Mouse (Mus musculus): Measurements from ENCODE around the gene Agfg1. TPM values are rescaled to one million over a fixed set of nuclear protein-coding genes. Genes with fewer than 3 reads are reported as not detected.

Gene Agfg1
- polyA plus RNA-seq, 1 experiment from 2014 or later = 25.2 TPM

- WGBS = 93% methylated on average over 1 of the region's 1 CpGs
- no peaks in the 10 kb centered on the region for H3K36me3 ChIP-seq (replicated peaks)
- no peaks in the 10 kb centered on the region for H3K27me3 ChIP-seq (replicated peaks)
- no peak overlapping the region for H3K4me2 ChIP-seq
- H3K4me1 ChIP-seq = no peaks in the 10 kb centered on the region
- H3K9ac ChIP-seq = no peak overlapping the region
- no peaks in the 10 kb centered on the region for H3K9me3 ChIP-seq
- ATAC-seq (replicated peaks) = no peak
- H3K4me3 ChIP-seq = no peak overlapping the region
- no peak overlapping the region for H3K27ac ChIP-seq
These were observed 8.5 kb upstream of the Agfg1 start for GRCm38 (mm10) chr1:82830771-82831170.

DNA sequence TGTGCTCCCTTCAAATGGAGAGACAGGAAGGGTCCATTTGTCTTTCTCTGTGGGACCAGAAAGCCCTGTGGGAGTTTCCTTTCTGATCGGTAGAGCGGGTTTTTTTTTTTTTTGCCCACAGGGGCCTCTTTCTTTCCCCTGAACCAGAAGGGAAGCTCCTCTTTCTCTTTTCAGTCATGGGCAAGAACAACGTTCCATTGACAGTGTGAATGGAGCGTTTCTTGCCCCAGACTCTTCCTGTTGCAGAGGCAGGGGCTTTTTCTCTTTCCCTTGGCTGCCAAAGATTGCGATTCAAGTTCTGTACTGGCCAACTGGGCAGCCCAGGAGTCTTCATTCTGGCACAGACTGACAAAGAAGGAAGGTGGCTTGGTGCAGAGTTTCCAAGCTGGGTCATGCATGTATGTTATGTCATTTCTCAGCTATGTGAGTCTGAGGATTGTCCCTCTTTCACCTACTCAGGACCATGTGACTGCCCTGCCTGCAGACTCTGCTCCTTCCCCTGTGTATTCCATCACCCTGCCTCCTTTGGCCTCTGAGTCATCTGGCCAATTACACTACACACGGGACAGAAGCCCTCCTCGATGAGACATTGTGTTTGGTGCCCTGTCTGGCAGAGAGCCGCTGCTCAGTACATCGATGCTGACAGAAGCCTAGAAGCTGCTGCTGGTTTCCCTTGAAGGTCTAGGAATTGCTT, 7.6 kb upstream of the Agfg1 start:
- 68% methylated on average over 9 of the region's 9 CpGs for WGBS
- Histone ChIP-seq H3K9ac (no peak overlapping the region), H3K4me1 (no peaks in the 10 kb centered on the region), H3K4me3 (no peak overlapping the region), H3K36me3 (replicated peaks) (no peaks in the 10 kb centered on the region), H3K9me3 (no peaks in the 10 kb centered on the region), H3K4me2 (no peak overlapping the region), H3K27ac (no peak overlapping the region), H3K27me3 (replicated peaks) (no peaks in the 10 kb centered on the region)
- no peak for ATAC-seq (replicated peaks)

GRCm38 (mm10) chr1:82832495-82833021, 6.7 kb upstream of the Agfg1 start:
- no peak overlapping the region for H3K9ac ChIP-seq
- H3K4me1 ChIP-seq = no peaks in the 10 kb centered on the region
- WGBS = 64% methylated on average over 11 of the region's 11 CpGs
- no peak overlapping the region for H3K4me3 ChIP-seq
- ATAC-seq (replicated peaks) = no peak
- H3K27ac ChIP-seq = no peak overlapping the region
- no peaks in the 10 kb centered on the region for H3K27me3 ChIP-seq (replicated peaks)
- H3K9me3 ChIP-seq = no peaks in the 10 kb centered on the region
- no peak overlapping the region for H3K4me2 ChIP-seq
- no peaks in the 10 kb centered on the region for H3K36me3 ChIP-seq (replicated peaks)

- H3K36me3 ChIP-seq (replicated peaks) = no peaks in the 10 kb centered on the region
- WGBS = 93% methylated on average over 2 of the region's 2 CpGs
- no peaks in the 10 kb centered on the region for H3K27me3 ChIP-seq (replicated peaks)
- ATAC-seq (replicated peaks) = no peak
- no peak overlapping the region for H3K27ac ChIP-seq
- no peaks in the 10 kb centered on the region for H3K9me3 ChIP-seq
- H3K4me2 ChIP-seq = no peak overlapping the region
- H3K4me3 ChIP-seq = no peak overlapping the region
- no peak overlapping the region for H3K9ac ChIP-seq
- 0 out of 2 replicates have a peak, but pooled peaks cover under 1% of the 10 kb centered on the region for H3K4me1 ChIP-seq
These were observed 5.8 kb upstream of the Agfg1 start for GRCm38 (mm10) chr1:82833501-82833900.

GRCm38 (mm10) chr1:82834572-82834971, 4.7 kb upstream of the Agfg1 start:
- no peak for ATAC-seq (replicated peaks)
- peaks cover 6% of the 10 kb centered on the region; the same call in 1 of the 2 replicates for H3K4me1 ChIP-seq
- 74% methylated on average over 8 of the region's 8 CpGs for WGBS
- H3K27me3 ChIP-seq (replicated peaks) = no peaks in the 10 kb centered on the region
- no peak overlapping the region for H3K9ac ChIP-seq
- no peak overlapping the region for H3K27ac ChIP-seq
- no peaks in the 10 kb centered on the region for H3K9me3 ChIP-seq
- no peak overlapping the region for H3K4me2 ChIP-seq
- H3K36me3 ChIP-seq (replicated peaks) = no peaks in the 10 kb centered on the region
- no peak overlapping the region for H3K4me3 ChIP-seq

- H3K9me3 ChIP-seq = no peaks in the 10 kb centered on the region
These were observed 2.7 kb upstream of the Agfg1 start for GRCm38 (mm10) chr1:82836342-82837217.

DNA sequence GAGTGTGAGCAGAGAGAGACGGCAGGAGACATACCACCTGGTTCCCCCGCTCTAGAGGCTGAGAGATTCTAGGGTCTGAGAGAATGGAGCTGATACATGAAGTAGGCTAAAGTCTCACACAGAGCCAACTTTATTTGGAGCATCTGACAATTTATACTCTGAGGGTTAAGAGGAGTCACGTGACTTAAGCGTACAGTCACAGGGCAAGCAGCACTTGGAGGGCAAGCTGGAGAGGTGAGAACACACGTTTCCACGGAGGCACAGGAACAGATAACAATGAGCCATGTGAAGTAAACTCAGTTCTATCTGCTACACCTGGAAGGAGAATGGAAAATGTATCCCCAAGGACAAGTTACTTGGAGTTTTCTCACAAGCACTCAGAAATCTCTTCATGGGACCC, 1.7 kb upstream of the Agfg1 start:
- Histone ChIP-seq H3K4me3 (no peak overlapping the region), H3K4me1 (peaks cover 26% of the 10 kb centered on the region), H3K4me2 (no peak overlapping the region), H3K27ac (no peak overlapping the region), H3K9me3 (no peaks in the 10 kb centered on the region), H3K36me3 (replicated peaks) (no peaks in the 10 kb centered on the region), H3K27me3 (replicated peaks) (no peaks in the 10 kb centered on the region), H3K9ac (no peak overlapping the region)
- WGBS = 77% methylated on average over 6 of the region's 6 CpGs
- ATAC-seq (replicated peaks) = no peak

More at GRCm38 (mm10) chr1:82836342-82837217, 2.7 kb upstream of the Agfg1 start:
- peaks cover 18% of the 10 kb centered on the region for H3K4me1 ChIP-seq
- H3K27me3 ChIP-seq (replicated peaks) = no peaks in the 10 kb centered on the region
- no peak overlapping the region for H3K4me2 ChIP-seq
- no peak overlapping the region for H3K4me3 ChIP-seq
- 84% methylated on average over 13 of the region's 13 CpGs for WGBS
- no peak for ATAC-seq (replicated peaks)
- H3K27ac ChIP-seq = no peak overlapping the region
- no peaks in the 10 kb centered on the region for H3K36me3 ChIP-seq (replicated peaks)
- H3K9ac ChIP-seq = no peak overlapping the region

GRCm38 (mm10) chr1:82838469-82839295, 601 bp upstream of the Agfg1 start:
- Histone ChIP-seq H3K9me3 (no peaks in the 10 kb centered on the region), H3K4me1 (peaks cover 32% of the 10 kb centered on the region), H3K4me2 (peak overlapping the region; percentile 58), H3K36me3 (replicated peaks) (no peaks in the 10 kb centered on the region), H3K9ac (peak overlapping the region; percentile 47), H3K27ac (peak overlapping the region; percentile 91), H3K27me3 (replicated peaks) (no peaks in the 10 kb centered on the region), H3K4me3 (peak overlapping the region; percentile 89)
- WGBS = 30% methylated on average over 18 of the region's 18 CpGs
- ATAC-seq (replicated peaks) = peak; percentile 65

- WGBS = under 1% methylated on average over 78 of the region's 86 CpGs
- peak overlapping the region; percentile 89 for H3K4me3 ChIP-seq
These were observed 535 bp downstream of the Agfg1 start for GRCm38 (mm10) chr1:82839614-82840421.

DNA sequence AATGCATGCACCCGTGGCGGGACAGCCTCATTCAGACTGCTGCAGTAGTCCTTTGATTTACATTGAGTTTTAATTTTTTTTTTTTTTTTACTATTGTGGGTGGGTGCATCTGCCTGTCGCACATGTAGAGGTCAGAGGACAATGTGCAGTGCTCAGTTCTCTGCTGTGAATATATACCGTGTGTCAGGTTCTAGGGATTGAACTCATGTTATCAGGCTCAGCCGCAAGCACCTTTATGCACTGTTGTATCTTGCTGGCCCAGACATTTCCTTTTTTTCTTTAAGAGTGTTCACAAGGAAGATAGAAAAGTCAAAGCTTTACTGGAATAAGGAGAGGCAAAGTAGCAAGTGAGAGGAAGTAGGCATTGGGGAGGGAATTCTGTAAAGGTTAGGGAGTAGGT, 16.4 kb downstream of the Agfg1 start:
- no peak overlapping the region for H3K9ac ChIP-seq
- ATAC-seq (replicated peaks) = no peak
- H3K27me3 ChIP-seq (replicated peaks) = no peaks in the 10 kb centered on the region
- no peak overlapping the region for H3K4me2 ChIP-seq
- H3K27ac ChIP-seq = no peak overlapping the region
- no peaks in the 10 kb centered on the region for H3K36me3 ChIP-seq (replicated peaks)
- 88% methylated on average over 5 of the region's 5 CpGs for WGBS
- no peaks in the 10 kb centered on the region for H3K4me1 ChIP-seq
- no peak overlapping the region for H3K4me3 ChIP-seq
- H3K9me3 ChIP-seq = no peaks in the 10 kb centered on the region

More at GRCm38 (mm10) chr1:82839614-82840421, 535 bp downstream of the Agfg1 start:
- Histone ChIP-seq H3K27me3 (replicated peaks) (no peaks in the 10 kb centered on the region), H3K9ac (peak overlapping the region; percentile 80), H3K4me1 (peaks cover 36% of the 10 kb centered on the region), H3K27ac (peak overlapping the region; percentile 91), H3K9me3 (no peaks in the 10 kb centered on the region), H3K4me2 (peak overlapping the region; percentile 84), H3K36me3 (replicated peaks) (no peaks in the 10 kb centered on the region)
- ATAC-seq (replicated peaks) = peak; percentile 88

DNA sequence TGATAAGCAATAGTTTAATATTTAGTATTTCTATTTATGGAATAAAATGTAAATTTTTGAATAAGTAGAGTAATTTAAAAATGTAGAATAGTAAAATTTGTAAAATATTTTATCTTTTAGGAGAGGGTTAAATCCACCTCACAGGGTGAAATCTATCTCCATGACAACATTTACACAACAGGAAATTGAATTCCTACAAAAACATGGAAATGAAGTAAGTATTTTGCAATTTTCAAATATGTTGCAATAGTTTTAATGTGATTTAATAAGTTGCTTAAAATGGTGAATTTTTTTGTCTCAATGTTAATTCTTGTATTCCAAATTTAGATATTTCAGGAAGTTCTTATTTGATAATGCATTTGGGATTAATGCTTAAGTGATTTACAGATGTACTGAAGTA, 19.0 kb downstream of the Agfg1 start:
- Histone ChIP-seq H3K9ac (no peak overlapping the region), H3K4me2 (no peak overlapping the region), H3K9me3 (no peaks in the 10 kb centered on the region), H3K36me3 (replicated peaks) (0 out of 2 replicates have a peak, but pooled peaks cover 4% of the 10 kb centered on the region), H3K4me3 (no peak overlapping the region), H3K4me1 (no peaks in the 10 kb centered on the region), H3K27ac (no peak overlapping the region), H3K27me3 (replicated peaks) (no peaks in the 10 kb centered on the region)
- no peak for ATAC-seq (replicated peaks)
